Mouse (Mus musculus) midbrain, postnatal 0 days (tissue): ENCODE data around the gene Adgrl2. TPM values are rescaled to one million over a fixed set of nuclear protein-coding genes. Genes with fewer than 3 reads are reported as not detected.

Experiments
- ATAC-seq: fragments of 200-750 bp; cut with Nextera tagmentation; 2 replicates; pipeline ENCODE4 v1.8.0; 2017; ENCODE audit warnings: moderate number of reproducible peaks, mild to moderate bottlenecking, moderate TSS enrichment, moderate library complexity; ENCODE audit not compliant: low FRiP score
- DNase-seq: peaks from one replicate; pipeline ENCODE4 v3.0.0-alpha.2; 2015; ENCODE audit warnings: low spot score
- H3K27ac ChIP-seq: fragments of 300-500 bp; sonication (generic); 2 replicates; pipeline ENCODE4 v1.5.1; 2014; ENCODE audit warnings: low read depth, mild to moderate bottlenecking, low read length, mixed read lengths
- H3K27me3 ChIP-seq: fragments of 300-500 bp; sonication (generic); 2 replicates; pipeline ENCODE4 v1.6.1; 2014; ENCODE audit warnings: low read length, control low read depth, mixed read lengths; ENCODE audit not compliant: insufficient read depth
- H3K36me3 ChIP-seq: fragments of 300-500 bp; sonication (generic); 2 replicates; pipeline ENCODE4 v1.6.1; 2014; ENCODE audit warnings: low read length, control low read depth, mixed read lengths; ENCODE audit not compliant: insufficient read depth
- H3K4me1 ChIP-seq: fragments of 300-500 bp; sonication (generic); 2 replicates; pipeline ENCODE4 v1.6.1; 2014; ENCODE audit warnings: mild to moderate bottlenecking, control low read depth, antibody characterized with exemption, low read length, mixed read lengths; ENCODE audit not compliant: insufficient read depth
- H3K4me2 ChIP-seq: fragments of 300-500 bp; sonication (generic); 2 replicates; pipeline ENCODE4 v1.6.1; 2014; ENCODE audit warnings: low read depth, mild to moderate bottlenecking, low read length, mixed read lengths; ENCODE audit not compliant: poor library complexity, severe bottlenecking
- H3K4me3 ChIP-seq: fragments of 300-500 bp; sonication (generic); 2 replicates; pipeline ENCODE4 v1.5.1; 2014; ENCODE audit warnings: low read depth, mild to moderate bottlenecking, low read length, moderate library complexity
- H3K9ac ChIP-seq: fragments of 300-500 bp; sonication (generic); replicated peaks from 2 replicates; pipeline ENCODE4 v1.6.1; 2014; ENCODE audit warnings: mild to moderate bottlenecking, low read length, moderate library complexity, mixed read lengths; ENCODE audit not compliant: poor library complexity, severe bottlenecking
- H3K9me3 ChIP-seq: fragments of 300-500 bp; sonication (generic); 2 replicates; pipeline ENCODE4 v1.6.1; 2016; ENCODE audit warnings: low read length, control low read depth
- CTCF ChIP-seq: IDR thresholded peaks from 2 replicates; pipeline ENCODE4 v1.5.1; 2016; ENCODE audit warnings: antibody characterized with exemption, mild to moderate bottlenecking
- WGBS: fragments of 180-500 bp; shearing (Covaris S2); extraction: QIAGEN DNeasy Blood & Tissue Kit; methylation state at CpG from one replicate; pipeline ENCODE4 v1.1.7; 2014; 5-methylcytosine and 5-hydroxymethylcytosine counted together
- polyA plus RNA-seq: library from polyadenylated mRNA; unstranded; fragments of >200 nt; fragmentation: Nextera tagmentation; extraction: Ambion mirVana; gene quantifications from 2 replicates; pipeline ENCODE4 v1.2.1, GENCODE M21; 2015
- total RNA-seq: library from RNA; depleted of rRNA; stranded (reverse); fragments of >200 nt; gene quantifications from 2 replicates; pipeline ENCODE4 v1.2.3, GENCODE M21; 2014

The Adgrl2 gene
- total and polyA plus RNA-seq, 2 experiments from 2014 or later = 92.9 to 102 TPM

DNA sequence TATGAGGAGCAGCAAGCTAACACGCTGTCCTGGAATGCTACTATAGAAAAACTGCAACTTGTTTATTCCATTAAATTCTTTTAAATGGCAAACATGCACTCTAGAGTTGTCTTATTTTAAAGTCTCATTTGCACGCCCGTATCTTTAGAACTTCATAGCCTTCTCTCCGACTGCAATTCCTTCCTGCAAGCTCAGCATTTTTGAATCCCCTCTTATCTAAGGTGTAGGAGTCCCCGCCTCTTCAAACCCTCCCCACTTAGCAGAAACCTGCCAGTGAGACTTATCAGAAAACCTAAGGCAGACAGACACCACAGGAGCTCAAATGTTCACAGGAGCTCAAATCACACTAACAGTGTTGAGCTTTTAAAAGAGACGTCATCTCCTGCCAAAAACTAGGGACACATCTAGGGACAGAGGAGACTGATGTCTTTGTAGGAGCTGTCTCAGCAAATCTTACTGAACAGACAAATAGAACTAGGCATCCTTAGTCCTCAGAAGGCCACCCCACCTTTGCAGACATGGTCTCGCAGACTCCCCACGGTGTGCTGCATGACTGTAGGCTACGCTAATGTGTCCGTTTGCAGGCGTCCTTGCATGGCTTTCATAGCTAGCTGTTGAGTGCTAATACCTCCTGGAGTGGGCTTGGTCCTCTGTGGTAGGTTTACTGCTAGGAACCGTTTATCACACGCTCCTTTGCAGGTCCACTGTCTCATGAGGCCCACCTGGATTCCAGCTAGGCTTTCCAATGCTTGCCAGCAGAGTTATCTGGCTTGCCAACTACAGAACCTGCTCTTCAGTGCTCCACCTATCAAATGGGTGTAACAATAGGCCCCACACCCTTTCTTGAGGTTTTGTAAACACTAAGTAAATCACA is 84.2 kb downstream of the Adgrl2 start:
- TF ChIP-seq CTCF = no peak
- H3K9ac ChIP-seq = no peak overlapping the region
- H3K4me2 ChIP-seq = no peak overlapping the region
- no peaks in the 10 kb centered on the region for H3K9me3 ChIP-seq
- peaks cover 6% of the 10 kb centered on the region; the same call in 1 of the 2 replicates for H3K4me1 ChIP-seq
- WGBS = 66% methylated on average over 13 of the region's 13 CpGs
- no peaks in the 10 kb centered on the region for H3K36me3 ChIP-seq
- H3K4me3 ChIP-seq = no peak overlapping the region
- DNase-seq (no peak), ATAC-seq (no peak)
- no peaks in the 10 kb centered on the region for H3K27me3 ChIP-seq
- H3K27ac ChIP-seq = no peak overlapping the region

DNA sequence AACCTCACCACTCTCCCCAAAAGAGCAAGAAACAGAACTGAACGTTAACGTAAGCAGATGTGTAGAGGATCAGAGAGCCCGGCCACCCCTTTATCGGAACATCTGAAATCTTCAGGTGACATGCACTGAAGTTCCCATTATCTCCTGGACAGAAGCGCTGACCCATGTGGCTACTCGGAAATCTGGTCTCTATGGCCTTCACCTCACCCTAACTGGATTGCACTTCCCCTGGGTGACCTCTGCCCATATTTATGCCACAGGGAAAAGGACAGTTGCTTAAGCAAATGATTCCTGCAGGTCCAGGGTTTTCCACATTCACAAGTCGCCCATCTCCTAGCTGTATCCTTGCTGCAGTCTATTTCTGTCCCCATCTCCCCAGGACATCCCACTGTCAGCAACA is 84.9 kb downstream of the Adgrl2 start:
- 80% methylated on average over 7 of the region's 7 CpGs for WGBS
- H3K4me1 ChIP-seq = peaks cover 6% of the 10 kb centered on the region; the same call in 1 of the 2 replicates
- DNase-seq (no peak), ATAC-seq (no peak)
- H3K9me3 ChIP-seq = no peaks in the 10 kb centered on the region
- no peak overlapping the region for H3K4me3 ChIP-seq
- H3K27ac ChIP-seq = no peak overlapping the region
- no peaks in the 10 kb centered on the region for H3K36me3 ChIP-seq
- no peak for TF ChIP-seq CTCF
- H3K27me3 ChIP-seq = no peaks in the 10 kb centered on the region
- no peak overlapping the region for H3K9ac ChIP-seq
- H3K4me2 ChIP-seq = no peak overlapping the region

DNA sequence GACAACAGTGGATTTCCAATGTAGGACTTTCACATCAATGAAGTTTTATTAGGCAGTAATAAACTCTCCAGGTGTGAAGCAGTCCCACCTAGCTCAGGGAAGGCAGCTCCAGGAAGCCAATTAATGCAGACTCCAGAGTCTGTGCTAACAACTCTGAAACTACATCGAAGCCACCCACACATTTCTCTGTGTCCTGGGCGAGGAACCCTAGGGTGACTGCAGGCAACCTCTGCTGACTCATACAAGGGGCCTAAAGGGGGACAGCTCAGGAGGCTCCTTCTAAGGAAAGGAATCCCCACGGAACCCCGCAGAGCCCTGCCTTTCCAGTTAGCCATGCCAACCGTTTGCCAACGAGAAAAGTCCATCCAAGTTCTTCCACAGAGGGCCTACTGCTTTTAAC is 90.5 kb downstream of the Adgrl2 start:
- Histone ChIP-seq H3K4me3 (no peak overlapping the region), H3K27ac (no peak overlapping the region), H3K4me2 (no peak overlapping the region), H3K9ac (no peak overlapping the region), H3K27me3 (no peaks in the 10 kb centered on the region), H3K9me3 (no peaks in the 10 kb centered on the region), H3K36me3 (no peaks in the 10 kb centered on the region), H3K4me1 (no peaks in the 10 kb centered on the region; the same call in 1 of the 2 replicates)
- no peak for DNase-seq
- no peak for ATAC-seq
- no peak for TF ChIP-seq CTCF
- 45% methylated on average over 6 of the region's 6 CpGs for WGBS

DNA sequence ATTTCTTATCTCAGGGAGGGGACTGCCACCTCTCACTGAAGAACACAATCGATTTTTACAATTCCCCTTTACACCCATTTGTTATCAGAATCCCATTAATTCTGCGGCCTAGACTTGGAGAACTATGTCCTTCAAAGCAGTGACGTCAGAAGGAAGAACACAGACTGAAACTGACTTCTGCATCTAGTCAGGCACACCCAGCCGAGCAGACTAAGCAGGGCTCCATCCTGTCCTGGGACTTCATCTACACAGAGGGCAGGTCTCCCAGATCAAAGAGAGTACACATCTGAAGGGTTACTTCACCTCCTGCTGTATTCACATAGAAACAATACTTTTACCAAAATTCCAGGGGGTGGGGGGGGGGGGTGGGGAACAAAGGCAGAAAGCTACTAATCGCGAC is 90.9 kb downstream of the Adgrl2 start:
- H3K4me2 ChIP-seq = no peak overlapping the region
- no peaks in the 10 kb centered on the region for H3K36me3 ChIP-seq
- DNase-seq (no peak), ATAC-seq (no peak)
- no peak overlapping the region for H3K4me3 ChIP-seq
- no peaks in the 10 kb centered on the region for H3K9me3 ChIP-seq
- no peak overlapping the region for H3K27ac ChIP-seq
- 58% methylated on average over 6 of the region's 6 CpGs for WGBS
- no peak overlapping the region for H3K9ac ChIP-seq
- no peaks in the 10 kb centered on the region for H3K27me3 ChIP-seq
- TF ChIP-seq CTCF = no peak
- H3K4me1 ChIP-seq = no peaks in the 10 kb centered on the region; the same call in 1 of the 2 replicates

DNA sequence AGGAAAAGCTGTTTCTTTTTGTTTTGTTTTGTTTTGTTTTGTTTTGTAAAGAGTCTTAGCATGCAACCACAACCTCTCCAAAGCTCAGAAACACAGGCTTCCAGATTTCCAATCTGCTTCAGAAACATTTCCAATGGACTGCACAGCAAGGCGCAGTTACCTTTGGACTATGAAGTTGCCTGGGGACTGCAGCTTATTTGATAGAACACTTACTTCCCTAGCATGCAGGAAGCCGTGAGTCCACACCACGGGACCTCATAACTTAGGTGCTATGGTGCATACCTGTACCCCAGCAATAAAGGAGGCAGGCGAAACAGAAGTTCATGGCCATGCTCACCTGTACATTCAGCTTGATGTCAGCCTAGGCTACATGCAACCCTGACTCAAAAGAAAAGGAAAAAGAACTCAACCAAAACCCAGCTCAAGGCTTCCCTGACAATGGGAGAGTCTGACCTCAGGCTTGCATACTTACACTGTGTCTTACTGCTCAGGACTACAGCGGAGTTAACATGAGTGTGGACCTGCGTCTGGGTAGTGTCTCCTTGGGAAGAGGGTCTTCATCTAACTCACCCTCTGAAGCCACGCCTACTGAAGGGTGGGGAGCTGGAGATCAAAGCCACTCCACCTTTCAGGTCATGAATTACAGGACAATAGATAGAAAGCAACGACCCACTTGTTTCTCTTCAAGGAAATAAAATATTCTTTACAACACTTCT is 91.7 kb downstream of the Adgrl2 start:
- Histone ChIP-seq H3K27me3 (no peaks in the 10 kb centered on the region), H3K9ac (no peak overlapping the region), H3K36me3 (no peaks in the 10 kb centered on the region), H3K27ac (no peak overlapping the region), H3K4me1 (no peaks in the 10 kb centered on the region; the same call in 1 of the 2 replicates), H3K4me2 (no peak overlapping the region), H3K9me3 (no peaks in the 10 kb centered on the region), H3K4me3 (no peak overlapping the region)
- TF ChIP-seq CTCF = no peak
- ATAC-seq (no peak), DNase-seq (no peak)
- WGBS = 80% methylated on average over 8 of the region's 8 CpGs

DNA sequence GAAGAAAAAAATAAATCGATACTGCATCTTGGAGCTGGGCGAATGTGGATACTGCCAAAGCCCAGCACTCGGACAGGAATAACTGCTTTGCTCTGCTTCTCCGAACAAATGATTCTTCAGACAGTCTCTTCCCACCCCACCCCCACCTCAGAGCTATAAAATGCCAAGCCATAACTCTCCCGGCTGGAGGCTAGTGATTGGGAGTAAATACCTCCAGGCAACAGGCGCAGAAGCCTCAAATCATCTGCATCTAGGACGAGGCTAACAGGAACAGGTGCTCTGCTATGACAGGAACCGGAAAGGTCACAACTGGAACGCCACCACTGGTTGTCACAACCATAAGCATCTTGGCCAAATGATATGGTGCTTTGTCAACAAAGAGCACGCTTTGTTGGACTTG is 94.1 kb downstream of the Adgrl2 start:
- no peak for TF ChIP-seq CTCF
- ATAC-seq (no peak), DNase-seq (no peak)
- H3K4me1 ChIP-seq = no peaks in the 10 kb centered on the region; the same call in 1 of the 2 replicates
- H3K9me3 ChIP-seq = no peaks in the 10 kb centered on the region
- H3K27me3 ChIP-seq = no peaks in the 10 kb centered on the region
- no peak overlapping the region for H3K27ac ChIP-seq
- no peaks in the 10 kb centered on the region for H3K36me3 ChIP-seq
- no peak overlapping the region for H3K4me3 ChIP-seq
- no peak overlapping the region for H3K9ac ChIP-seq
- 79% methylated on average over 10 of the region's 10 CpGs for WGBS
- H3K4me2 ChIP-seq = no peak overlapping the region
